Mouse (Mus musculus) hindbrain, postnatal 0 days (tissue): ENCODE results near the gene 6430571L13Rik. TPM values are rescaled to one million over a fixed set of nuclear protein-coding genes. Genes with fewer than 3 reads are reported as not detected.
"Not testable (repeated sequence)": the region's sequence is repeated elsewhere in the genome, so short reads cannot be mapped to it uniquely, and the experiment has no call there.

ENCODE experiments used
- ATAC-seq: fragments of 200-750 bp; cut with Nextera tagmentation; 2 replicates; pipeline ENCODE4 v1.8.0; 2017; ENCODE audit warnings: mild to moderate bottlenecking, moderate TSS enrichment, moderate library complexity
- DNase-seq: peaks from one replicate; pipeline ENCODE4 v3.0.0-alpha.2; 2015; ENCODE audit warnings: low spot score
- H3K27ac ChIP-seq: fragments of 300-500 bp; sonication (generic); 2 replicates; pipeline ENCODE4 v1.5.1; 2014; ENCODE audit warnings: mild to moderate bottlenecking
- H3K27me3 ChIP-seq: fragments of 300-500 bp; sonication (generic); 2 replicates; pipeline ENCODE4 v1.6.1; 2014; ENCODE audit warnings: low read length, mixed read lengths; ENCODE audit not compliant: insufficient read depth
- H3K36me3 ChIP-seq: fragments of 300-500 bp; sonication (generic); 2 replicates; pipeline ENCODE4 v1.6.1; 2014; ENCODE audit warnings: low read length, mixed read lengths; ENCODE audit not compliant: insufficient read depth
- H3K4me1 ChIP-seq: fragments of 300-500 bp; sonication (generic); 2 replicates; pipeline ENCODE4 v1.6.1; 2014; ENCODE audit warnings: antibody characterized with exemption, low read length, mixed read lengths; ENCODE audit not compliant: insufficient read depth
- H3K4me2 ChIP-seq: fragments of 300-500 bp; sonication (generic); 2 replicates; pipeline ENCODE4 v1.6.1; 2014; ENCODE audit warnings: low read depth, mild to moderate bottlenecking, low read length, moderate library complexity, mixed read lengths
- H3K4me3 ChIP-seq: fragments of 300-500 bp; sonication (generic); 2 replicates; pipeline ENCODE4 v1.5.1; 2014; ENCODE audit warnings: low read length
- H3K9ac ChIP-seq: fragments of 300-500 bp; sonication (generic); replicated peaks from 2 replicates; pipeline ENCODE4 v1.6.1; 2014; ENCODE audit warnings: mild to moderate bottlenecking, low read length, moderate library complexity, mixed read lengths
- H3K9me3 ChIP-seq: fragments of 300-500 bp; sonication (generic); 2 replicates; pipeline ENCODE4 v1.6.1; 2016; ENCODE audit warnings: low read length, mixed read lengths
- CTCF ChIP-seq: IDR thresholded peaks from 2 replicates; pipeline ENCODE4 v1.5.1; 2016; ENCODE audit warnings: antibody characterized with exemption, control low read depth, low read depth
- WGBS: fragments of 180-500 bp; shearing (Covaris S2); extraction: QIAGEN DNeasy Blood & Tissue Kit; methylation state at CpG from one replicate; pipeline ENCODE4 v1.1.7; 2014; 5-methylcytosine and 5-hydroxymethylcytosine counted together
- polyA plus RNA-seq: library from polyadenylated mRNA; unstranded; fragments of >200 nt; fragmentation: Nextera tagmentation; extraction: Ambion mirVana; gene quantifications from 2 replicates; pipeline ENCODE4 v1.2.1, GENCODE M21; 2015
- total RNA-seq: library from RNA; depleted of rRNA; stranded (reverse); fragments of >200 nt; gene quantifications from 2 replicates; pipeline ENCODE4 v1.2.3, GENCODE M21; 2014

The 6430571L13Rik gene
- total and polyA plus RNA-seq, 2 experiments from 2014 or later = 11.2 to 12.5 TPM

- H3K4me3 ChIP-seq = no peak overlapping the region
- no peak for TF ChIP-seq CTCF
- H3K9ac ChIP-seq = no peak overlapping the region
- 69% methylated on average over 13 of the region's 13 CpGs for WGBS
- DNase-seq (no peak), ATAC-seq (no peak)
- no peaks in the 10 kb centered on the region for H3K4me1 ChIP-seq
- peaks cover 10% of the 10 kb centered on the region for H3K36me3 ChIP-seq
- H3K27me3 ChIP-seq = no peaks in the 10 kb centered on the region
- no peak overlapping the region for H3K4me2 ChIP-seq
- H3K27ac ChIP-seq = no peak overlapping the region
- H3K9me3 ChIP-seq = no peaks in the 10 kb centered on the region
These were observed 34.5 kb upstream of the 6430571L13Rik start for GRCm38 (mm10) chr9:107305601-107306542.

- not testable (repeated sequence) for DNase-seq, ATAC-seq
- 89% methylated on average over 1 of the region's 1 CpGs for WGBS
These were observed 33.7 kb upstream of the 6430571L13Rik start for GRCm38 (mm10) chr9:107306673-107307072.

GRCm38 (mm10) chr9:107307099-107307872, 33.1 kb upstream of the 6430571L13Rik start:
- 89% methylated on average over 11 of the region's 11 CpGs for WGBS
- H3K27ac ChIP-seq = no peak overlapping the region; the same call in 1 of the 2 replicates
- ATAC-seq (no peak), DNase-seq (no peak)
- H3K4me1 ChIP-seq = no peaks in the 10 kb centered on the region
- H3K27me3 ChIP-seq = no peaks in the 10 kb centered on the region
- no peaks in the 10 kb centered on the region for H3K9me3 ChIP-seq
- H3K4me2 ChIP-seq = no peak overlapping the region
- 0 out of 2 replicates have a peak overlapping the region, but pooled peaks have one; percentile 17 for H3K9ac ChIP-seq
- H3K4me3 ChIP-seq = no peak overlapping the region
- H3K36me3 ChIP-seq = peaks cover under 1% of the 10 kb centered on the region; the same call in 1 of the 2 replicates
- no peak for TF ChIP-seq CTCF

More at GRCm38 (mm10) chr9:107306673-107307072, 33.7 kb upstream of the 6430571L13Rik start:
- H3K9me3 ChIP-seq, H3K4me2 ChIP-seq, H3K4me3 ChIP-seq, H3K27me3 ChIP-seq, H3K36me3 ChIP-seq, H3K27ac ChIP-seq, H3K9ac ChIP-seq, H3K4me1 ChIP-seq: not testable (repeated sequence)

- H3K4me2 ChIP-seq = no peak overlapping the region
- H3K27me3 ChIP-seq = no peaks in the 10 kb centered on the region
- 47% methylated on average over 12 of the region's 12 CpGs for WGBS
- H3K27ac ChIP-seq = no peak overlapping the region
- H3K9me3 ChIP-seq = no peaks in the 10 kb centered on the region
- TF ChIP-seq CTCF = no peak
- 0 out of 2 replicates have a peak overlapping the region, but pooled peaks have one; percentile 17 for H3K9ac ChIP-seq
- no peaks in the 10 kb centered on the region for H3K4me1 ChIP-seq
- no peak for ATAC-seq
- H3K4me3 ChIP-seq = no peak overlapping the region
- no peaks in the 10 kb centered on the region for H3K36me3 ChIP-seq
- no peak for DNase-seq
These were observed 32.5 kb upstream of the 6430571L13Rik start for GRCm38 (mm10) chr9:107307886-107308285.

- Histone ChIP-seq H3K9ac (no peak overlapping the region), H3K4me1 (no peaks in the 10 kb centered on the region), H3K4me2 (no peak overlapping the region), H3K27ac (no peak overlapping the region), H3K4me3 (no peak overlapping the region), H3K27me3 (no peaks in the 10 kb centered on the region), H3K9me3 (no peaks in the 10 kb centered on the region), H3K36me3 (no peaks in the 10 kb centered on the region)
- no peak for TF ChIP-seq CTCF
- no peak for DNase-seq
- no peak for ATAC-seq
- 92% methylated on average over 9 of the region's 9 CpGs for WGBS
These were observed 31.9 kb upstream of the 6430571L13Rik start for GRCm38 (mm10) chr9:107308346-107309000.

GRCm38 (mm10) chr9:107309171-107309570, 31.2 kb upstream of the 6430571L13Rik start:
- Histone ChIP-seq H3K9ac (no peak overlapping the region), H3K4me2 (no peak overlapping the region), H3K27me3 (no peaks in the 10 kb centered on the region), H3K9me3 (no peaks in the 10 kb centered on the region), H3K4me3 (no peak overlapping the region), H3K4me1 (no peaks in the 10 kb centered on the region), H3K27ac (no peak overlapping the region), H3K36me3 (no peaks in the 10 kb centered on the region)
- TF ChIP-seq CTCF = no peak
- ATAC-seq (no peak), DNase-seq (no peak)
- WGBS = 84% methylated on average over 9 of the region's 9 CpGs
